Mouse (Mus musculus) forebrain, embryonic 15.5 days (tissue): ENCODE measurements at regions not wholly inside any gene's neighbourhood (a gene's known extent, or its start where the extent isn't known, plus 50 kb on each side); places are given as distances from the start of the nearest gene placed in this dataset.

Experiments
- ATAC-seq: fragments of 200-750 bp; cut with Nextera tagmentation; replicated peaks from 2 replicates; pipeline ENCODE4 v1.8.0; 2017; ENCODE audit warnings: mild to moderate bottlenecking, moderate TSS enrichment, moderate library complexity
- H3K27ac ChIP-seq: fragments of 300-500 bp; sonication (generic); replicated peaks from 2 replicates; pipeline ENCODE4 v1.5.1; 2015; ENCODE audit warnings: mild to moderate bottlenecking, inconsistent platforms
- H3K27me3 ChIP-seq: fragments of 300-500 bp; sonication (generic); 2 replicates; pipeline ENCODE4 v1.6.1; 2015; ENCODE audit warnings: inconsistent platforms
- H3K36me3 ChIP-seq: fragments of 300-500 bp; sonication (generic); 2 replicates; pipeline ENCODE4 v1.6.1; 2015; ENCODE audit warnings: mild to moderate bottlenecking, inconsistent platforms
- H3K4me1 ChIP-seq: fragments of 300-500 bp; sonication (generic); 2 replicates; pipeline ENCODE4 v1.6.1; 2015; ENCODE audit warnings: inconsistent platforms
- H3K4me2 ChIP-seq: fragments of 300-500 bp; sonication (generic); replicated peaks from 2 replicates; pipeline ENCODE4 v1.6.1; 2015; ENCODE audit warnings: mild to moderate bottlenecking, inconsistent platforms
- H3K4me3 ChIP-seq: fragments of 300-500 bp; sonication (generic); 2 replicates; pipeline ENCODE4 v1.5.1; 2015; ENCODE audit warnings: mild to moderate bottlenecking, inconsistent platforms
- H3K9ac ChIP-seq: fragments of 300-500 bp; sonication (generic); replicated peaks from 2 replicates; pipeline ENCODE4 v1.6.1; 2015; ENCODE audit warnings: mild to moderate bottlenecking, inconsistent platforms
- H3K9me3 ChIP-seq: fragments of 300-500 bp; sonication (generic); 2 replicates; pipeline ENCODE4 v1.6.1; 2016; ENCODE audit warnings: inconsistent platforms
- WGBS: fragments of 180-500 bp; shearing (Covaris S2); methylation state at CpG from one replicate; pipeline ENCODE4 v1.1.7; 2015; ENCODE audit warnings: mixed read lengths; 5-methylcytosine and 5-hydroxymethylcytosine counted together

- no peak for ATAC-seq
These were observed 152.7 kb downstream of the Kdr start for GRCm38 (mm10) chr5:75825576-75825975.

GRCm38 (mm10) chr5:75824660-75825059 lies 153.6 kb downstream of the Kdr start:
- ATAC-seq: no peak
- Histone ChIP-seq H3K27ac (no peak overlapping the region), H3K9ac (no peak overlapping the region), H3K4me1 (no peaks in the 10 kb centered on the region), H3K4me2 (no peak overlapping the region), H3K4me3 (no peak overlapping the region), H3K36me3 (no peaks in the 10 kb centered on the region), H3K9me3 (no peaks in the 10 kb centered on the region), H3K27me3 (no peaks in the 10 kb centered on the region)
- WGBS: 97% methylated on average over 4 of the region's 4 CpGs

More at GRCm38 (mm10) chr5:75825576-75825975, 152.7 kb downstream of the Kdr start:
- no peak overlapping the region for H3K9ac ChIP-seq
- H3K4me1 ChIP-seq: peaks cover 8% of the 10 kb centered on the region
- no peak overlapping the region for H3K27ac ChIP-seq
- H3K36me3 ChIP-seq: no peaks in the 10 kb centered on the region
- WGBS: 56% methylated on average over 5 of the region's 5 CpGs
- H3K9me3 ChIP-seq: no peaks in the 10 kb centered on the region
- no peak overlapping the region for H3K4me3 ChIP-seq
- H3K4me2 ChIP-seq: no peak overlapping the region
- no peaks in the 10 kb centered on the region for H3K27me3 ChIP-seq

- H3K36me3 ChIP-seq: no peaks in the 10 kb centered on the region
- H3K27ac ChIP-seq: no peak overlapping the region
- no peak overlapping the region for H3K4me3 ChIP-seq
- no peak overlapping the region for H3K4me2 ChIP-seq
- H3K4me1 ChIP-seq: no peaks in the 10 kb centered on the region
- no peaks in the 10 kb centered on the region for H3K27me3 ChIP-seq
- H3K9me3 ChIP-seq: no peaks in the 10 kb centered on the region
- H3K9ac ChIP-seq: no peak overlapping the region
- no peak for ATAC-seq
- WGBS: 95% methylated on average over 3 of the region's 3 CpGs
These were observed 154.6 kb downstream of the Kdr start for GRCm38 (mm10) chr5:75823646-75824045.

GRCm38 (mm10) chr5:75817396-75817795 lies 160.9 kb downstream of the Kdr start:
- Histone ChIP-seq H3K27me3 (no peaks in the 10 kb centered on the region), H3K36me3 (no peaks in the 10 kb centered on the region), H3K4me3 (no peak overlapping the region), H3K27ac (no peak overlapping the region), H3K9me3 (no peaks in the 10 kb centered on the region; the same call in 1 of the 2 replicates), H3K4me1 (peaks cover 5% of the 10 kb centered on the region), H3K9ac (no peak overlapping the region), H3K4me2 (no peak overlapping the region)
- ATAC-seq: no peak
- WGBS: 96% methylated on average over 13 of the region's 13 CpGs

GRCm38 (mm10) chr5:75814393-75814984 lies 163.8 kb downstream of the Kdr start:
- peak overlapping the region; percentile 12; the same call in 1 of the 2 replicates for H3K27ac ChIP-seq
- no peak for ATAC-seq
- peaks cover 5% of the 10 kb centered on the region for H3K4me1 ChIP-seq
- H3K4me3 ChIP-seq: no peak overlapping the region
- H3K9me3 ChIP-seq: no peaks in the 10 kb centered on the region; the same call in 1 of the 2 replicates
- 71% methylated on average over 12 of the region's 12 CpGs for WGBS
- no peak overlapping the region for H3K9ac ChIP-seq
- H3K4me2 ChIP-seq: no peak overlapping the region
- H3K27me3 ChIP-seq: no peaks in the 10 kb centered on the region
- no peaks in the 10 kb centered on the region for H3K36me3 ChIP-seq

- no peak overlapping the region for H3K27ac ChIP-seq
- no peak overlapping the region for H3K9ac ChIP-seq
- H3K4me1 ChIP-seq: peaks cover 5% of the 10 kb centered on the region
- no peak overlapping the region for H3K4me3 ChIP-seq
- H3K36me3 ChIP-seq: no peaks in the 10 kb centered on the region
- H3K4me2 ChIP-seq: no peak overlapping the region
- no peaks in the 10 kb centered on the region; the same call in 1 of the 2 replicates for H3K9me3 ChIP-seq
- ATAC-seq: no peak
- WGBS: 90% methylated on average over 4 of the region's 4 CpGs
- no peaks in the 10 kb centered on the region for H3K27me3 ChIP-seq
These were observed 165.6 kb downstream of the Kdr start for GRCm38 (mm10) chr5:75812686-75813085.

GRCm38 (mm10) chr5:75808551-75809332 lies 169.5 kb downstream of the Kdr start:
- ATAC-seq: no peak
- Histone ChIP-seq H3K9ac (no peak overlapping the region), H3K27me3 (no peaks in the 10 kb centered on the region), H3K27ac (no peak overlapping the region), H3K9me3 (no peaks in the 10 kb centered on the region), H3K36me3 (no peaks in the 10 kb centered on the region), H3K4me3 (no peak overlapping the region), H3K4me1 (no peaks in the 10 kb centered on the region), H3K4me2 (no peak overlapping the region)
- 87% methylated on average over 18 of the region's 18 CpGs for WGBS

- H3K4me3 ChIP-seq: no peak overlapping the region
- H3K27ac ChIP-seq: no peak overlapping the region
- no peaks in the 10 kb centered on the region for H3K9me3 ChIP-seq
- no peaks in the 10 kb centered on the region for H3K36me3 ChIP-seq
- no peak overlapping the region for H3K4me2 ChIP-seq
- H3K9ac ChIP-seq: no peak overlapping the region
- 79% methylated on average over 2 of the region's 2 CpGs for WGBS
- no peaks in the 10 kb centered on the region for H3K27me3 ChIP-seq
- H3K4me1 ChIP-seq: peaks cover 4% of the 10 kb centered on the region; the same call in 1 of the 2 replicates
- ATAC-seq: no peak
These were observed 173.2 kb downstream of the Kdr start for GRCm38 (mm10) chr5:75805011-75805410.

- Histone ChIP-seq H3K36me3 (no peaks in the 10 kb centered on the region), H3K9ac (no peak overlapping the region), H3K27ac (no peak overlapping the region), H3K4me3 (no peak overlapping the region), H3K4me1 (peaks cover 8% of the 10 kb centered on the region; the same call in 1 of the 2 replicates), H3K4me2 (no peak overlapping the region), H3K9me3 (no peaks in the 10 kb centered on the region), H3K27me3 (no peaks in the 10 kb centered on the region)
- ATAC-seq: no peak
- WGBS: 89% methylated on average over 2 of the region's 2 CpGs
These were observed 173.9 kb downstream of the Kdr start for GRCm38 (mm10) chr5:75804340-75804739.

- Histone ChIP-seq H3K4me3 (no peak overlapping the region), H3K9ac (no peak overlapping the region), H3K9me3 (no peaks in the 10 kb centered on the region), H3K27me3 (no peaks in the 10 kb centered on the region), H3K4me2 (no peak overlapping the region), H3K36me3 (no peaks in the 10 kb centered on the region), H3K4me1 (peaks cover 8% of the 10 kb centered on the region; the same call in 1 of the 2 replicates), H3K27ac (no peak overlapping the region)
- 99% methylated on average over 2 of the region's 2 CpGs for WGBS
- no peak for ATAC-seq
These were observed 175.2 kb downstream of the Kdr start for GRCm38 (mm10) chr5:75803012-75803411.

- Histone ChIP-seq H3K27me3 (no peaks in the 10 kb centered on the region), H3K4me3 (no peak overlapping the region), H3K9me3 (no peaks in the 10 kb centered on the region), H3K27ac (no peak overlapping the region), H3K4me1 (peaks cover 8% of the 10 kb centered on the region; the same call in 1 of the 2 replicates), H3K9ac (no peak overlapping the region), H3K4me2 (no peak overlapping the region), H3K36me3 (no peaks in the 10 kb centered on the region)
- WGBS: 21% methylated on average over 18 of the region's 18 CpGs
- no peak for ATAC-seq
These were observed 177.9 kb downstream of the Kdr start for GRCm38 (mm10) chr5:75800040-75800989.

GRCm38 (mm10) chr5:75799627-75800026 lies 178.6 kb downstream of the Kdr start:
- Histone ChIP-seq H3K27ac (no peak overlapping the region), H3K36me3 (no peaks in the 10 kb centered on the region), H3K4me2 (no peak overlapping the region), H3K27me3 (no peaks in the 10 kb centered on the region), H3K4me1 (peaks cover 8% of the 10 kb centered on the region; the same call in 1 of the 2 replicates), H3K4me3 (no peak overlapping the region), H3K9me3 (no peaks in the 10 kb centered on the region), H3K9ac (no peak overlapping the region)
- ATAC-seq: no peak
- 53% methylated on average over 4 of the region's 4 CpGs for WGBS
